Mouse (Mus musculus) ES-Bruce4 (cell line): ENCODE data around the gene Nfib. TPM values are rescaled to one million over a fixed set of nuclear protein-coding genes. Genes with fewer than 3 reads are reported as not detected.

Experiments used
- H3K27ac ChIP-seq: 2 replicates; pipeline ENCODE4 v1.5.1; 2012; ENCODE audit warnings: low read length, inconsistent platforms; ENCODE audit not compliant: insufficient read depth
- H3K27me3 ChIP-seq: 2 replicates; pipeline ENCODE4 v1.6.1; 2012; ENCODE audit warnings: mild to moderate bottlenecking, low read length, inconsistent platforms; ENCODE audit not compliant: control insufficient read depth, poor library complexity, insufficient read depth, severe bottlenecking
- H3K36me3 ChIP-seq: 2 replicates; pipeline ENCODE4 v1.6.1; 2012; ENCODE audit warnings: inconsistent platforms, mild to moderate bottlenecking, low read length, moderate library complexity; ENCODE audit not compliant: control insufficient read depth, poor library complexity, insufficient read depth, severe bottlenecking
- H3K4me1 ChIP-seq: one replicate; pipeline ENCODE4 v1.8.1; 2011; ENCODE audit warnings: low read length; ENCODE audit not compliant: control insufficient read depth, insufficient read depth
- H3K4me3 ChIP-seq: 2 replicates; pipeline ENCODE4 v1.5.1; 2011; ENCODE audit warnings: low read depth, mild to moderate bottlenecking, low read length
- H3K9ac ChIP-seq: 2 replicates; pipeline ENCODE4 v1.6.1; 2012; ENCODE audit warnings: low read depth, mild to moderate bottlenecking, inconsistent platforms; ENCODE audit not compliant: poor library complexity, severe bottlenecking
- H3K9me3 ChIP-seq: replicated peaks from 2 replicates; pipeline ENCODE4 v1.6.1; 2012; ENCODE audit warnings: mild to moderate bottlenecking, low read length, inconsistent platforms; ENCODE audit not compliant: control insufficient read depth, poor library complexity, insufficient read depth, severe bottlenecking
- CTCF ChIP-seq: IDR thresholded peaks from one replicate; pipeline ENCODE4 v1.8.1; 2011; ENCODE audit warnings: low read depth, low read length
- EP300 ChIP-seq: IDR thresholded peaks from 2 replicates; pipeline ENCODE4 v1.6.1; 2011; ENCODE audit warnings: low read depth, low read length; ENCODE audit not compliant: insufficient read depth
- POLR2A ChIP-seq: IDR thresholded peaks from one replicate; pipeline ENCODE4 v1.8.1; 2011; ENCODE audit warnings: low read length; ENCODE audit not compliant: insufficient read depth
- polyA plus RNA-seq: library from polyadenylated mRNA; stranded (reverse); fragments of >200 nt; gene quantifications from 2 replicates; pipeline ENCODE4 v1.2.4, GENCODE M21; 2011; ENCODE audit warnings: low read depth; ENCODE audit not compliant: missing spikeins, insufficient read depth, insufficient read length

The Nfib gene
- polyA plus RNA-seq, 1 experiment = 4.6 TPM

DNA sequence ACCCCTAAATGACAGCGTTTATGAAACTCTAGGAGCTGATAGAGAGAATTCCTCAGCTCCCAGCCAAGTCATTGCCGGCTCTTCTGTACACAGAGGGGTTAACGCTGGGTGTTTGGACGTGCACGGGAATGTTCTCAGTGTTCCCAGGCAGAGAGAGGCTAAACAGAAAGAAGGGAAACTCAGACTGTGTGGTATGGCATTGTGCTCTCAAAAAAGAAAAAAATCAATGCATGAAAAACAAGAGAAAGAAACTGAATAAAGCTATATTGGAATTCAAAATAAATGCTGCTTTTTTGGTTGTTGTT, 455.2 kb downstream of the Nfib start:
- H3K27ac ChIP-seq = no peak overlapping the region
- TF ChIP-seq POLR2A (no peak), EP300 (no peak), CTCF (no peak)
- H3K4me3 ChIP-seq = no peak overlapping the region
- no peaks in the 10 kb centered on the region for H3K4me1 ChIP-seq
- no peaks in the 10 kb centered on the region for H3K36me3 ChIP-seq
- H3K27me3 ChIP-seq = no peaks in the 10 kb centered on the region
- H3K9me3 ChIP-seq = peaks cover 6% of the 10 kb centered on the region
- H3K9ac ChIP-seq = no peak overlapping the region

DNA sequence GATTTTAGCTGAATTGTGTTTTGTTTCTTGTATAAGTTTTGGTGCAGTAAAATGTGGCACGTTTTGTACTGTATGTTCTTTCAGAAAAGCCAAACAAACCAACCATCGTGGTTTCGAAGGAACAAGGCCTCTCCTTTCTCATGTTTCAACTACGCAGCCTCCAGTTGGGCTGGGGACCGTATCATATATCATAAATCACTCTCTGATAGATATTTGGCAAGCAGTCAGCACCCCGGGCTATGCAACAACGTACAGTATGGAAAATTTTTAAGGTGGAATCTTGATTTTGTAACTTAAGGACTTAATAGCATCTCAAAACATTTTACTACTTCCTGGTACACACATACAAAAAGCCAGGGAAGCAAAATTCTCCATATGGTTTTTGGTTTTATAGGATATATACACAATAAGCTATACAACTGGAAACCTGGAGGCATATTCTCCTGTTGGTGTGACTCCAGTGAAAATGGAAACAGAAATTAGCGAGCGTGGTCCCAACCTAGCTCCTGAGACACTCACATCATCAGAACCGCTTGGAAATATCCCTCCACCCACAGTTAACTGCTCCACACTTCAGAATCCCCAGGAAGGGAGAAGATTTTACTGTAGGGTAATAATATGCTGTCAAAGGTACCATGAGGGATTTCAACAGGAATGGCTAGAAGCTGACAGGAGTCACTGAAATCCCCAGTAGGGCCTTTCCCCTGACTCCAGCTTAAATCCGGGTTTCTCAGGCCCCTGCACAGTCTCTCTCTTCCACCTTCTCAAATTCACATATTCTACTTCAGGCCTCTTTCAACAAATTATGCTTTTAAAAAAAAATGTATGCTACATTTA, 455.8 kb downstream of the Nfib start:
- no peak overlapping the region for H3K27ac ChIP-seq

DNA sequence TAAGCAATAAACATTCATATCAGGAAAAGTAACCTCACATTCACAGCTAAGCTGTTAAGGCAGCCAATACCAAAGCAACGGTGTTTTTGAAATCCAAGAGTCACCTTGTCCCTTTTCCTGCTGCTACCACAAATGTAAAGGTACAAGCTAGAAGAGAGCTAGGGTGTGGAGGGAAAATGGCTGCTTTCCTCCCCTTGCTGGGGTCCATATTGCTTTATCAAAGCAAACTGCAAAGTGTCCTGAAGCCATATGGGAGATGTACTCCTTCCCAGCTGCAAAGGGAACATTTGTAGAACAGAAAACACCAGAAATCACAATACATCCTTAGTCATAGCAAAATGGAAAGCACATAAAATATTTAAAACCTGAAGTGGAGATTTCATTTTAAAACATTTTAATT, 456.6 kb downstream of the Nfib start:
- H3K4me3 ChIP-seq = no peak overlapping the region
- no peaks in the 10 kb centered on the region for H3K4me1 ChIP-seq
- no peaks in the 10 kb centered on the region for H3K36me3 ChIP-seq
- peaks cover 8% of the 10 kb centered on the region for H3K9me3 ChIP-seq
- H3K27me3 ChIP-seq = no peaks in the 10 kb centered on the region
- no peak for TF ChIP-seq CTCF
- TF ChIP-seq POLR2A = no peak
- TF ChIP-seq EP300 = no peak
- no peak overlapping the region for H3K9ac ChIP-seq
- no peak overlapping the region for H3K27ac ChIP-seq

More for the DNA sequence above, 455.8 kb downstream of the Nfib start:
- Histone ChIP-seq H3K4me3 (no peak overlapping the region), H3K9ac (no peak overlapping the region), H3K9me3 (peaks cover 6% of the 10 kb centered on the region), H3K36me3 (no peaks in the 10 kb centered on the region), H3K4me1 (no peaks in the 10 kb centered on the region), H3K27me3 (no peaks in the 10 kb centered on the region)
- TF ChIP-seq POLR2A = no peak
- TF ChIP-seq EP300 = no peak
- TF ChIP-seq CTCF = no peak

DNA sequence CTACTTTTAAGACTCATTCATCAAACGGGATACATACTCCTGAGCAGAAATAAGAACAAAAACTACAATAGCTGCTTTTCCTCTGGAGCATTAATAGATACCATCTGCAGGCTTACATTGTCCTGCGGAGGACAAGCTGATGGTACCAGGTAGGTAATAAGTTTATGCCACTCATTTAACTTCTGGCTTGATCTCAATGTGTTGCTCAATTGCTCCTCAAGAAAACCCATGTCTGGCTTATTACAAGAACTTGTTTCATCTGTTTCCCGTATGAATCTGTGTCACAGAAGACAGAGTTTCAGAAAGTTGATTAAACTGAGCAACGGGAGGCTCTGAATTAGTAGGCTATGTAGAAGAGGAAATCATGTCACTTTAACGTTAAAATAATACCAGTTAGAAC, 457.5 kb downstream of the Nfib start:
- H3K4me1 ChIP-seq = no peaks in the 10 kb centered on the region
- no peak overlapping the region for H3K9ac ChIP-seq
- H3K4me3 ChIP-seq = no peak overlapping the region
- no peaks in the 10 kb centered on the region for H3K36me3 ChIP-seq
- no peaks in the 10 kb centered on the region for H3K27me3 ChIP-seq
- TF ChIP-seq EP300 = no peak
- peaks cover 8% of the 10 kb centered on the region for H3K9me3 ChIP-seq
- no peak overlapping the region for H3K27ac ChIP-seq

DNA sequence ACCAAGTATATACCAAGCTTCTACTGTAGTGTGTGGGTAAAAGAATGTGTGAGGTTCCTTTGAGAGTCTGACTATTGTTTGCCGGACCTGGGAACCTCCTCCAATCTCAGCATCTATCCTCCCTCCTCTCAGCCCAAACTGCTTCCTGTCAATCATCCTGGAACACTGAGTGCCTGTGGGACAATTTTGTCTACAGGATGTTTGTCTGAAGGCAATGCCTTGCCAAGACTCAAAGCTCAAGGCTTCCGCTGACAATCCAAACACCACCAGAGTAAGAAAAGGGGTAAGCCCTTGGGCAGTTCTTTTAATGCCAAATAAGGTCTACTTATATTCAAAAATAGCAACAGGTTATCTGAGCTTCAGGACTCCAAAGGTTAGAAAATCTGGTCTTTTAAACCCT, 459.3 kb downstream of the Nfib start:
- TF ChIP-seq CTCF (no peak), POLR2A (no peak), EP300 (no peak)
- 0 out of 2 replicates have a peak, but pooled peaks cover 2% of the 10 kb centered on the region for H3K9me3 ChIP-seq
- H3K4me1 ChIP-seq = no peaks in the 10 kb centered on the region
- no peak overlapping the region for H3K9ac ChIP-seq
- no peaks in the 10 kb centered on the region for H3K27me3 ChIP-seq
- H3K36me3 ChIP-seq = no peaks in the 10 kb centered on the region
- H3K4me3 ChIP-seq = no peak overlapping the region
- no peak overlapping the region for H3K27ac ChIP-seq

Other genes starting within 250 kb of the Nfib start
- gene Zdhhc21, start 154.2 kb upstream of the Nfib start, polyA plus RNA-seq = 38.2 and 41.6 TPM in 2 replicates
- 4.5 and 5.0 TPM in 2 replicates for gene Cer1, start 179.4 kb upstream of the Nfib start, polyA plus RNA-seq